Mouse (Mus musculus): Measurements from ENCODE around the gene Pnp.
"Not testable (repeated sequence)": the region's sequence is repeated elsewhere in the genome, so short reads cannot be mapped to it uniquely, and the experiment has no call there.

Gene Pnp

GRCm38 (mm10) chr14:50930754-50931492 lies at the start of gene Pnp, which contains the start of gene Pip4p1:
Gene Pnp (plus strand): TSS chr14:50931082.
Gene Pip4p1 (minus strand): TSS chr14:50930856.
- peak; percentile 98 for DNase-seq (ENCODE audit: extremely low read depth, low read depth, low spot score)

GRCm38 (mm10) chr14:50891621-50892020 lies 39.3 kb upstream of the Pnp start:
- DNase-seq (ENCODE audit: extremely low read depth, low read depth, low spot score) = no peak

- no peak for DNase-seq (ENCODE audit: extremely low read depth, low read depth, low spot score)
Measured at GRCm38 (mm10) chr14:50892091-50892490, 38.8 kb upstream of the Pnp start.

GRCm38 (mm10) chr14:50892541-50893459 lies 38.1 kb upstream of the Pnp start:
- no peak for DNase-seq (ENCODE audit: extremely low read depth, low read depth, low spot score)

- DNase-seq (ENCODE audit: extremely low read depth, low read depth, low spot score) = no peak
Measured at GRCm38 (mm10) chr14:50895407-50895806, 35.5 kb upstream of the Pnp start.

- DNase-seq (ENCODE audit: extremely low read depth, low read depth, low spot score) = peak; percentile 45
Measured at GRCm38 (mm10) chr14:50895985-50896746, 34.7 kb upstream of the Pnp start.

GRCm38 (mm10) chr14:50896747-50897373 lies 34.0 kb upstream of the Pnp start:
- no peak for DNase-seq (ENCODE audit: extremely low read depth, low read depth, low spot score)

GRCm38 (mm10) chr14:50897374-50897765 lies 33.5 kb upstream of the Pnp start, which contains the start of gene Klhl33:
Gene Klhl33 (minus strand): TSS chr14:50897507.
- DNase-seq (ENCODE audit: extremely low read depth, low read depth, low spot score) = no peak

- not testable (repeated sequence) for DNase-seq (ENCODE audit: extremely low read depth, low read depth, low spot score)
Measured at GRCm38 (mm10) chr14:50897992-50898391, 32.9 kb upstream of the Pnp start.

- no peak for DNase-seq (ENCODE audit: extremely low read depth, low read depth, low spot score)
Measured at GRCm38 (mm10) chr14:50903973-50904827, 26.7 kb upstream of the Pnp start.

GRCm38 (mm10) chr14:50904828-50905129 lies 26.1 kb upstream of the Pnp start:
- no peak for DNase-seq (ENCODE audit: extremely low read depth, low read depth, low spot score)

- DNase-seq (ENCODE audit: extremely low read depth, low read depth, low spot score) = not testable (repeated sequence)
Measured at GRCm38 (mm10) chr14:50905327-50905726, 25.6 kb upstream of the Pnp start.

- DNase-seq (ENCODE audit: extremely low read depth, low read depth, low spot score) = no peak
Measured at GRCm38 (mm10) chr14:50908126-50908525, 22.8 kb upstream of the Pnp start.

- no peak for DNase-seq (ENCODE audit: extremely low read depth, low read depth, low spot score)
Measured at GRCm38 (mm10) chr14:50911356-50911755, 19.5 kb upstream of the Pnp start.

GRCm38 (mm10) chr14:50923437-50923836 lies 7.4 kb upstream of the Pnp start:
- DNase-seq (ENCODE audit: extremely low read depth, low read depth, low spot score) = not testable (repeated sequence)

GRCm38 (mm10) chr14:50924281-50925064 lies 6.4 kb upstream of the Pnp start, which contains the start of the genes Osgep and Apex1:
Gene Osgep (minus strand): TSS chr14:50924893.
Gene Apex1 (plus strand): TSS chr14:50924968.
- DNase-seq (ENCODE audit: extremely low read depth, low read depth, low spot score) = peak; percentile 78

- no peak for DNase-seq (ENCODE audit: extremely low read depth, low read depth, low spot score)
Measured at GRCm38 (mm10) chr14:50925111-50925920, 5.6 kb upstream of the Pnp start.

- no peak for DNase-seq (ENCODE audit: extremely low read depth, low read depth, low spot score)
Measured at GRCm38 (mm10) chr14:50927366-50927765, 3.5 kb upstream of the Pnp start.
